Mouse (Mus musculus) thymus, adult 2 months (tissue): ENCODE measurements around the gene Srp9. TPM values are rescaled to one million over a fixed set of nuclear protein-coding genes. Genes with fewer than 3 reads are reported as not detected.

ENCODE experiments used
- DNase-seq: peaks from one replicate; pipeline ENCODE4 v3.0.0; 2021
- H3K27ac ChIP-seq: fragments of 200-500 bp; 2 replicates; pipeline ENCODE4 v1.5.1; 2012; ENCODE audit warnings: low read length, control low read depth; ENCODE audit not compliant: control insufficient read depth, insufficient read depth
- H3K27me3 ChIP-seq: fragments of 200-500 bp; 2 replicates; pipeline ENCODE4 v1.6.1; 2012; ENCODE audit warnings: mild to moderate bottlenecking, low read length, moderate library complexity, mixed read lengths; ENCODE audit not compliant: control insufficient read depth, insufficient read depth
- H3K36me3 ChIP-seq: fragments of 200-500 bp; 2 replicates; pipeline ENCODE4 v1.6.1; 2012; ENCODE audit warnings: mild to moderate bottlenecking, low read length, moderate library complexity; ENCODE audit not compliant: control insufficient read depth, insufficient read depth
- H3K4me1 ChIP-seq: fragments of 200-500 bp; replicated peaks from 2 replicates; pipeline ENCODE4 v1.6.1; 2012; ENCODE audit warnings: low read length; ENCODE audit not compliant: control insufficient read depth, insufficient read depth
- H3K4me3 ChIP-seq: fragments of 200-500 bp; 2 replicates; pipeline ENCODE4 v1.5.1; 2012; ENCODE audit warnings: mild to moderate bottlenecking, low read length, control low read depth, moderate library complexity; ENCODE audit not compliant: control insufficient read depth, insufficient read depth
- CTCF ChIP-seq: fragments of 200-500 bp; IDR thresholded peaks from 2 replicates; pipeline ENCODE4 v1.5.1; 2012; ENCODE audit warnings: mild to moderate bottlenecking, control low read depth, low read length, moderate library complexity, borderline replicate concordance; ENCODE audit not compliant: control insufficient read depth, poor library complexity, insufficient read depth; ENCODE audit errors: extremely low read depth
- POLR2A ChIP-seq: fragments of 200-500 bp; IDR thresholded peaks from 2 replicates; pipeline ENCODE4 v1.6.1; 2012; ENCODE audit warnings: mild to moderate bottlenecking, low read length, control low read depth, moderate library complexity; ENCODE audit not compliant: control insufficient read depth, poor library complexity, insufficient read depth; ENCODE audit errors: extremely low read depth
- WGBS: fragments of 180-500 bp; shearing (Covaris S2); methylation state at CpG from one replicate; pipeline ENCODE4 v1.1.7; 2018; 5-methylcytosine and 5-hydroxymethylcytosine counted together
- polyA plus RNA-seq: library from polyadenylated mRNA; depleted of rRNA; stranded (reverse); fragments of >200 nt; gene quantifications from 2 replicates; pipeline ENCODE4 v1.2.3, GENCODE M21; 2012

Srp9 gene
- polyA plus RNA-seq, 1 experiment = 53.6 TPM

- no peaks in the 10 kb centered on the region for H3K27me3 ChIP-seq
- H3K27ac ChIP-seq = no peak overlapping the region
- no peaks in the 10 kb centered on the region for H3K4me1 ChIP-seq
- no peak for DNase-seq
- H3K4me3 ChIP-seq = no peak overlapping the region
- 59% methylated on average over 9 of the region's 9 CpGs for WGBS
- no peak for TF ChIP-seq POLR2A
- TF ChIP-seq CTCF = no peak
- H3K36me3 ChIP-seq = no peaks in the 10 kb centered on the region
Observed at GRCm38 (mm10) chr1:182139937-182140336, 15.4 kb downstream of the Srp9 start.

DNA sequence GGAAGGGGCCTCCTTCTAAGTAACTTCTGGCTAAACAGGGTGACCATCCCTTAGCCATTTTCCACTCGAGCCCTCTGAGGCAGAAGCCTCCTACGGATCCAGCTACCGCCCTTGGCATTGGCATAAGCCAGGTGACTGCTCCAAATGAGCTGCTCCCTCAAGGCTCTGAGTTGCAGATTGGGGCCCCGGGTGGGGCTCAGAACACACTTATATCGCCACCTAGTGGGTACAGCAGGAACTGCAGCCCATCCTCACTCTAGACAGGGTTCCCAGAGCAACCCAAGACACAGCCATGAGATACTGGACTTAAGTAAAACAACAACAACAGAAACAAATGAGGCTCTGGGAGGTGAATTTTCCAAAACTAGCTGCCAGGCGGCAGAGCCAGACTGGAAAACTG lies 15.8 kb downstream of the Srp9 start:
- Histone ChIP-seq H3K27ac (no peak overlapping the region), H3K36me3 (no peaks in the 10 kb centered on the region), H3K27me3 (no peaks in the 10 kb centered on the region), H3K4me1 (no peaks in the 10 kb centered on the region), H3K4me3 (no peak overlapping the region)
- peak; percentile 80 for DNase-seq
- 6% methylated on average over 6 of the region's 6 CpGs for WGBS
- TF ChIP-seq CTCF (peak; percentile 90), POLR2A (no peak)

DNA sequence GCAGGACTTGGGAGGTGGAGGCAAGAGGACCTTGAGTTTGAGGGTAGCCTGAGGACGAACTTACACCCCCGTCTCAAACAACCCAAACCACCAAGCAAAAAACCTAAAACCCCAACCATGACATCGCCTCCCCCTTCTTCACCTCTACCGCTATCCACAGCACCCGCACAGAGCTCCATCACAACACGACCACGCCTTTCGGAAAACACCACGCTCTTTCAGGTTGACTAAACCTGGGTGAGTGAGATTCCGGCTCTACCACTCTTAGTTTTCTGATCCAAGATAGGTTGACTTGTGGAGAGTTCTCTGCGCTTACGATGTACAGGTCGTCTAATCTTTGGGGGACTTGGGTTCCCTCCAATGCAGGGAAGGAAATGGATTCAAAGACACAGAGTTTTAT lies 18.2 kb downstream of the Srp9 start:
- no peak for DNase-seq
- Histone ChIP-seq H3K4me1 (no peaks in the 10 kb centered on the region), H3K27me3 (no peaks in the 10 kb centered on the region), H3K4me3 (no peak overlapping the region), H3K27ac (no peak overlapping the region), H3K36me3 (no peaks in the 10 kb centered on the region)
- TF ChIP-seq CTCF = no peak
- TF ChIP-seq POLR2A = no peak
- WGBS = 92% methylated on average over 13 of the region's 13 CpGs

DNA sequence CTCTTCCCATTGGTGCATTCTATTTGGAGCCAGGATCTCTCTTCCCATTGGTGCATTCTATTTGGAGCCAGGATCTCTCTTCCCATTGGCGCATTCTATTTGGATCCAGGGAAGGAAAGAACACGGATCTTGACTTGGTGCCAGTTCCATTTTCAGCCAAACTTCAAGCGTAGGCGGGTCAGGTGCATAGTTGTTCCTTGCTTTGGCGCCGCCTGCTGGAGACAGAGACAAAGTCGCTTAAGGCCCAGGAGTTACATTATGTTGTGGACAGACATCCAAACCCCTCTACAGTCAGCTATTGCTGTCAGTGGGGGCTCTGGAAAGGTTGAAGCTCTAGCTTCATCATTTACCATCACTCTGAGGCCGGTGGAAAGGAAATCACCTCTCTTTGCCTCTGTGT lies 18.8 kb downstream of the Srp9 start:
- TF ChIP-seq POLR2A = no peak
- TF ChIP-seq CTCF = peak; percentile 34; the same call in 1 of the 2 replicates
- peak; percentile 43 for DNase-seq
- no peaks in the 10 kb centered on the region for H3K27me3 ChIP-seq
- no peak overlapping the region for H3K27ac ChIP-seq
- no peaks in the 10 kb centered on the region for H3K4me1 ChIP-seq
- H3K36me3 ChIP-seq = no peaks in the 10 kb centered on the region
- WGBS = 75% methylated on average over 8 of the region's 8 CpGs
- H3K4me3 ChIP-seq = no peak overlapping the region

- Histone ChIP-seq H3K27ac (no peak overlapping the region), H3K4me1 (no peaks in the 10 kb centered on the region), H3K4me3 (no peak overlapping the region), H3K27me3 (no peaks in the 10 kb centered on the region), H3K36me3 (no peaks in the 10 kb centered on the region)
- no peak for TF ChIP-seq POLR2A
- TF ChIP-seq CTCF = no peak
- 80% methylated on average over 5 of the region's 5 CpGs for whole genome bisulfite sequencing
- DNase-seq = no peak
Observed at GRCm38 (mm10) chr1:182145546-182145945, 21.0 kb downstream of the Srp9 start.

GRCm38 (mm10) chr1:182148864-182149514 lies 24.5 kb downstream of the Srp9 start:
- Histone ChIP-seq H3K27me3 (no peaks in the 10 kb centered on the region), H3K36me3 (no peaks in the 10 kb centered on the region), H3K4me1 (peaks cover 5% of the 10 kb centered on the region; the same call in 1 of the 2 replicates), H3K4me3 (no peak overlapping the region), H3K27ac (no peak overlapping the region)
- no peak for DNase-seq
- TF ChIP-seq POLR2A (no peak), CTCF (no peak)
- 84% methylated on average over 7 of the region's 7 CpGs for WGBS

GRCm38 (mm10) chr1:182149966-182150365 lies 25.4 kb downstream of the Srp9 start:
- 92% methylated on average over 2 of the region's 2 CpGs for WGBS
- H3K4me3 ChIP-seq = no peak overlapping the region
- peak; percentile 30 for DNase-seq
- H3K27me3 ChIP-seq = no peaks in the 10 kb centered on the region
- H3K4me1 ChIP-seq = peaks cover 5% of the 10 kb centered on the region; the same call in 1 of the 2 replicates
- H3K36me3 ChIP-seq = no peaks in the 10 kb centered on the region
- TF ChIP-seq POLR2A (no peak), CTCF (no peak)
- H3K27ac ChIP-seq = no peak overlapping the region
